Mouse (Mus musculus): ENCODE data around the gene Ackr1. TPM values are rescaled to one million over a fixed set of nuclear protein-coding genes. Genes with fewer than 3 reads are reported as not detected.

Gene Ackr1
- polyA plus RNA-seq, 1 experiment from 2014 or later = 3.5 TPM

- Histone ChIP-seq H3K9me3 (ENCODE audit: control insufficient read depth, low read length) (no peaks in the 10 kb centered on the region), H3K36me3 (ENCODE audit: control insufficient read depth, insufficient read depth, low read length) (no peaks in the 10 kb centered on the region), H3K4me1 (ENCODE audit: control insufficient read depth, insufficient read depth, low read length) (peaks cover 21% of the 10 kb centered on the region), H3K9ac (ENCODE audit: low read length) (peak overlapping the region; percentile 89), H3K27me3 (ENCODE audit: control insufficient read depth, insufficient read depth, low read length) (no peaks in the 10 kb centered on the region), H3K27ac (ENCODE audit: low read depth, low read length) (peak overlapping the region; percentile 57; the same call in 1 of the 2 replicates), H3K4me2 (peak overlapping the region; percentile 74), H3K4me3 (ENCODE audit: low read depth, low read length) (peak overlapping the region; percentile 79)
- under 1% methylated on average over 31 of the region's 31 CpGs for WGBS
- peak; percentile 64 for ATAC-seq (ENCODE audit: low FRiP score)
- peak; percentile 96 for DNase-seq (ENCODE audit: low spot score, missing footprints)
These were observed 33.3 kb upstream of the Ackr1 start for GRCm38 (mm10) chr1:173366701-173367355.

GRCm38 (mm10) chr1:173365970-173366409, 32.4 kb upstream of the Ackr1 start:
- WGBS = 3% methylated on average over 12 of the region's 13 CpGs
- no peaks in the 10 kb centered on the region for H3K36me3 ChIP-seq (ENCODE audit: control insufficient read depth, insufficient read depth, low read length)
- peak overlapping the region; percentile 74 for H3K4me2 ChIP-seq
- H3K9me3 ChIP-seq (ENCODE audit: control insufficient read depth, low read length) = no peaks in the 10 kb centered on the region
- ATAC-seq (ENCODE audit: low FRiP score) = peak; percentile 39
- no peak overlapping the region for H3K27ac ChIP-seq (ENCODE audit: low read depth, low read length)
- DNase-seq (ENCODE audit: low spot score, missing footprints) = peak; percentile 87
- peak overlapping the region; percentile 79 for H3K4me3 ChIP-seq (ENCODE audit: low read depth, low read length)
- H3K9ac ChIP-seq (ENCODE audit: low read length) = peak overlapping the region; percentile 89; the same call in 1 of the 2 replicates
- no peaks in the 10 kb centered on the region for H3K27me3 ChIP-seq (ENCODE audit: control insufficient read depth, insufficient read depth, low read length)
- H3K4me1 ChIP-seq (ENCODE audit: control insufficient read depth, insufficient read depth, low read length) = peaks cover 21% of the 10 kb centered on the region

DNA sequence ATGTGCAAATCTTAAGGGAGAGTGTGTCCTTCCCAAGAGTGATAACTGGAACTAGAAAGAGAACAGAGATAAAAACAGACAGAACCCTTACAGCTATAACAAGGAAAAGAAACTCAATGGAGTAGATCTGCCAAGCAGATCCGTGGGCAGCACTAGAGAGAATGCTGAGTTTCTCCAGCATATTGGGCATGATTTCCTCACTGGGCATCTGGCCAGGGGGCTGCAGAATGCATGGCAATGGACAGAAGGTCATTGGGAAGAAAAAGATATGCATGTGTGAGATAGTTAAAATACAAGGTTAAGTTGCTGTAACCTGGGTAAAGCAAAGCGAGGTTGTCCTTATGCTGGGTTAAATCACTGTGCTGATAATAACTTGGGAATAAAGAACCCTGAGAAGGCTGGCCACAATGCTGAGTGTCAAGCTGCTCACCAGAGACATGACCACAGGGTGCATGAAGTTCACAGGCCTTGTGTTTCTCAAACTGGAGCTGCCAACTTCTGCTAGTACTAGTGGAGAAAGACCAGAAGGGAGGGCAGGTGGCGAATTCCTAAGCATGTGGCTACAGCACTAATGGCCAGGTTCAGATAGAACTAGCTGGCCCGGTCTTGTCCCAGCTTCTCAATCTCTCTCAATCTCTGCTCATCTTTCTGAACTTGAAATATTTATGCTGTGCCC, 30.7 kb upstream of the Ackr1 start:
- DNase-seq (ENCODE audit: low spot score, missing footprints) (no peak), ATAC-seq (ENCODE audit: low FRiP score) (no peak)
- WGBS = 86% methylated on average over 4 of the region's 4 CpGs
- Histone ChIP-seq H3K4me3 (ENCODE audit: low read depth, low read length) (no peak overlapping the region), H3K27ac (ENCODE audit: low read depth, low read length) (no peak overlapping the region), H3K36me3 (ENCODE audit: control insufficient read depth, insufficient read depth, low read length) (no peaks in the 10 kb centered on the region), H3K9ac (ENCODE audit: low read length) (no peak overlapping the region), H3K9me3 (ENCODE audit: control insufficient read depth, low read length) (no peaks in the 10 kb centered on the region), H3K4me1 (ENCODE audit: control insufficient read depth, insufficient read depth, low read length) (peaks cover 17% of the 10 kb centered on the region), H3K4me2 (no peak overlapping the region), H3K27me3 (ENCODE audit: control insufficient read depth, insufficient read depth, low read length) (no peaks in the 10 kb centered on the region)

DNA sequence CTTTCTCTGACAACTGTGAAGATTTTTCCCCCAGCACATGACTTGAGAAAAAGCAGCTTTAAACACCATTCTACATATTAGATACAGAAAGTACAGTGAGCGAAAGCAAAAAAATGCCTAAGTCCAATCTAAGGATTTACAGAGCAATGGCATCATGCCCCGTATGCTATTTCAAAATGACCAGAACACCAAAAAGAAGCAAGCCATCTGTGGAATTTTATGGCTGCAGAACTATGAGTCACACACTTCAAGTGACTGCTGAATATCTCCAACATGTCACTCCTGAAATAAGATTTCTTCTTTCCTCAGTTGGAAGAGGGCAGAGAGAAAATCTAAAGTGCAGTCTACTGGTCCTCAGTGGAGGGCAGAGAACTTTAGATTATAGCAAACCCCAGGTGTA, 29.9 kb upstream of the Ackr1 start:
- ATAC-seq (ENCODE audit: low FRiP score) (no peak), DNase-seq (ENCODE audit: low spot score, missing footprints) (no peak)
- no peaks in the 10 kb centered on the region for H3K36me3 ChIP-seq (ENCODE audit: control insufficient read depth, insufficient read depth, low read length)
- H3K4me1 ChIP-seq (ENCODE audit: control insufficient read depth, insufficient read depth, low read length) = peaks cover 17% of the 10 kb centered on the region
- H3K27me3 ChIP-seq (ENCODE audit: control insufficient read depth, insufficient read depth, low read length) = no peaks in the 10 kb centered on the region
- no peaks in the 10 kb centered on the region for H3K9me3 ChIP-seq (ENCODE audit: control insufficient read depth, low read length)
- no peak overlapping the region for H3K27ac ChIP-seq (ENCODE audit: low read depth, low read length)
- no peak overlapping the region for H3K4me3 ChIP-seq (ENCODE audit: low read depth, low read length)
- H3K9ac ChIP-seq (ENCODE audit: low read length) = no peak overlapping the region
- no peak overlapping the region for H3K4me2 ChIP-seq
- WGBS = 92% methylated on average over 2 of the region's 2 CpGs

- Histone ChIP-seq H3K9me3 (ENCODE audit: control insufficient read depth, low read length) (no peaks in the 10 kb centered on the region), H3K4me3 (ENCODE audit: low read depth, low read length) (no peak overlapping the region), H3K27ac (ENCODE audit: low read depth, low read length) (no peak overlapping the region), H3K36me3 (ENCODE audit: control insufficient read depth, insufficient read depth, low read length) (no peaks in the 10 kb centered on the region), H3K4me2 (no peak overlapping the region), H3K27me3 (ENCODE audit: control insufficient read depth, insufficient read depth, low read length) (no peaks in the 10 kb centered on the region), H3K4me1 (ENCODE audit: control insufficient read depth, insufficient read depth, low read length) (peaks cover 11% of the 10 kb centered on the region), H3K9ac (ENCODE audit: low read length) (no peak overlapping the region)
- ATAC-seq (ENCODE audit: low FRiP score) (no peak), DNase-seq (ENCODE audit: low spot score, missing footprints) (no peak)
- WGBS = 54% methylated on average over 6 of the region's 6 CpGs
These were observed 28.1 kb upstream of the Ackr1 start for GRCm38 (mm10) chr1:173361651-173362050.

- 75% methylated on average over 4 of the region's 4 CpGs for WGBS
- H3K4me2 ChIP-seq = no peak overlapping the region
- ATAC-seq (ENCODE audit: low FRiP score) (no peak), DNase-seq (ENCODE audit: low spot score, missing footprints) (no peak)
- no peak overlapping the region for H3K4me3 ChIP-seq (ENCODE audit: low read depth, low read length)
- H3K27me3 ChIP-seq (ENCODE audit: control insufficient read depth, insufficient read depth, low read length) = no peaks in the 10 kb centered on the region
- H3K36me3 ChIP-seq (ENCODE audit: control insufficient read depth, insufficient read depth, low read length) = no peaks in the 10 kb centered on the region
- H3K27ac ChIP-seq (ENCODE audit: low read depth, low read length) = no peak overlapping the region
- no peak overlapping the region for H3K9ac ChIP-seq (ENCODE audit: low read length)
- no peaks in the 10 kb centered on the region for H3K9me3 ChIP-seq (ENCODE audit: control insufficient read depth, low read length)
- H3K4me1 ChIP-seq (ENCODE audit: control insufficient read depth, insufficient read depth, low read length) = 0 out of 2 replicates have a peak, but pooled peaks cover 2% of the 10 kb centered on the region
These were observed 26.2 kb upstream of the Ackr1 start for GRCm38 (mm10) chr1:173359590-173360290.

- DNase-seq (ENCODE audit: low spot score, missing footprints) (no peak), ATAC-seq (ENCODE audit: low FRiP score) (0 out of 2 replicates have a peak, but pooled peaks have one; percentile 10)
- Histone ChIP-seq H3K27ac (ENCODE audit: low read depth, low read length) (no peak overlapping the region), H3K36me3 (ENCODE audit: control insufficient read depth, insufficient read depth, low read length) (no peaks in the 10 kb centered on the region), H3K9ac (ENCODE audit: low read length) (no peak overlapping the region), H3K9me3 (ENCODE audit: control insufficient read depth, low read length) (no peaks in the 10 kb centered on the region), H3K4me3 (ENCODE audit: low read depth, low read length) (no peak overlapping the region), H3K27me3 (ENCODE audit: control insufficient read depth, insufficient read depth, low read length) (no peaks in the 10 kb centered on the region), H3K4me2 (no peak overlapping the region), H3K4me1 (ENCODE audit: control insufficient read depth, insufficient read depth, low read length) (0 out of 2 replicates have a peak, but pooled peaks cover 2% of the 10 kb centered on the region)
- WGBS = 47% methylated on average over 4 of the region's 4 CpGs
These were observed 24.2 kb upstream of the Ackr1 start for GRCm38 (mm10) chr1:173357799-173358198.

DNA sequence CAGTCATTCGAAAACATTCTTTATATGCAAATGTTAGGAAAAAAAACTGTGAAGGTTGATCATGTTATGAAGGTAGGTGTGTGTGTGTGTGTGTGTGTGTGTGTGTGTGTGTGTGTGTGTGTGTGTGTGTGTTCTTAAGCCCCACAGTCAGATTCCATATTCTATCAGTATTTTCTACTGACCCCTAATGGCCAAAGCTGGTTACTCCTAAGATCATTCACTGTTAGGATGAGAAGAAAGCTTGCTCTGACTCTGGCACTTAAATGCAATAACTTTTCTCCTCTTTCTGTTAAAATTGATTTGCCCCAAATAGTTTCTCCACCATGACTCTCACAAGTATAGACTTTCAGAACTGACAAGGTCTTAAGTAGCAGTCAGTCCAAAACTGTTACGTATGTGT, 23.1 kb upstream of the Ackr1 start:
- peaks cover 6% of the 10 kb centered on the region; the same call in 1 of the 2 replicates for H3K4me1 ChIP-seq (ENCODE audit: control insufficient read depth, insufficient read depth, low read length)
- no peak overlapping the region for H3K27ac ChIP-seq (ENCODE audit: low read depth, low read length)
- WGBS = 85% methylated on average over 2 of the region's 2 CpGs
- no peaks in the 10 kb centered on the region for H3K36me3 ChIP-seq (ENCODE audit: control insufficient read depth, insufficient read depth, low read length)
- H3K27me3 ChIP-seq (ENCODE audit: control insufficient read depth, insufficient read depth, low read length) = no peaks in the 10 kb centered on the region
- H3K9me3 ChIP-seq (ENCODE audit: control insufficient read depth, low read length) = no peaks in the 10 kb centered on the region
- no peak for DNase-seq (ENCODE audit: low spot score, missing footprints)
- H3K4me2 ChIP-seq = no peak overlapping the region
- no peak overlapping the region for H3K4me3 ChIP-seq (ENCODE audit: low read depth, low read length)
- ATAC-seq (ENCODE audit: low FRiP score) = no peak
- H3K9ac ChIP-seq (ENCODE audit: low read length) = no peak overlapping the region

Data from midbrain, embryonic 11.5 days (tissue).